Mouse (Mus musculus) thymus, postnatal 10 days (tissue): ENCODE data around the gene Doc2a.

Experiments used
- DNase-seq, 2 experiments: peaks; one replicate each; pipeline ENCODE4 v3.0.0; 2021; ENCODE audit warnings: low spot score in 2 of 2

Gene Doc2a

GRCm38 (mm10) chr7:126847116-126847420, at the start of gene Doc2a:
Doc2a (plus strand) TSS chr7:126847416.
- DNase-seq = no peak

GRCm38 (mm10) chr7:126798127-126799049, 48.8 kb upstream of the Doc2a start:
- DNase-seq = peak in 1 of 2 experiments; percentile 51

- peak; percentile 94 to 97 for DNase-seq
These were observed 48.2 kb upstream of the Doc2a start for GRCm38 (mm10) chr7:126799050-126799467.

- DNase-seq = peak in 1 of 2 experiments; percentile 30
These were observed 47.5 kb upstream of the Doc2a start for GRCm38 (mm10) chr7:126799468-126800268.

GRCm38 (mm10) chr7:126800269-126801056, 46.8 kb upstream of the Doc2a start:
- DNase-seq = no peak

- no peak for DNase-seq
These were observed 46.2 kb upstream of the Doc2a start for GRCm38 (mm10) chr7:126801057-126801422.

GRCm38 (mm10) chr7:126802134-126802889, 44.9 kb upstream of the Doc2a start:
- DNase-seq = no peak

GRCm38 (mm10) chr7:126803181-126803580, 44.0 kb upstream of the Doc2a start:
- DNase-seq = no peak

- no peak for DNase-seq
These were observed 43.5 kb upstream of the Doc2a start for GRCm38 (mm10) chr7:126803751-126804150.

GRCm38 (mm10) chr7:126806956-126807355, 40.3 kb upstream of the Doc2a start:
- DNase-seq = no peak

- no peak for DNase-seq
These were observed 39.8 kb upstream of the Doc2a start for GRCm38 (mm10) chr7:126807405-126807804.

- peak in 1 of 2 experiments; percentile 33 for DNase-seq
These were observed 38.3 kb upstream of the Doc2a start for GRCm38 (mm10) chr7:126808703-126809455.

- DNase-seq = no peak
These were observed 37.4 kb upstream of the Doc2a start for GRCm38 (mm10) chr7:126809723-126810369.

GRCm38 (mm10) chr7:126815726-126816222, 31.4 kb upstream of the Doc2a start:
- no peak for DNase-seq

- no peak for DNase-seq
These were observed 30.7 kb upstream of the Doc2a start for GRCm38 (mm10) chr7:126816494-126816893.

- DNase-seq = no peak
These were observed 29.6 kb upstream of the Doc2a start for GRCm38 (mm10) chr7:126817595-126817994.

- DNase-seq = no peak
These were observed 28.4 kb upstream of the Doc2a start for GRCm38 (mm10) chr7:126818818-126819217.

- peak; percentile 40 to 80 for DNase-seq
These were observed 25.2 kb upstream of the Doc2a start for GRCm38 (mm10) chr7:126821835-126822511.

- no peak for DNase-seq
These were observed 24.5 kb upstream of the Doc2a start for GRCm38 (mm10) chr7:126822741-126823140.
